Mouse (Mus musculus) midbrain, embryonic 11.5 days (tissue): ENCODE results near the gene 1700011M02Rik. TPM values are rescaled to one million over a fixed set of nuclear protein-coding genes. Genes with fewer than 3 reads are reported as not detected.
"Not testable (repeated sequence)": the region's sequence is repeated elsewhere in the genome, so short reads cannot be mapped to it uniquely, and the experiment has no call there.

Source experiments
- ATAC-seq: fragments of 200-750 bp; cut with Nextera tagmentation; 2 replicates; pipeline ENCODE4 v1.8.0; 2017; ENCODE audit warnings: moderate TSS enrichment, moderate library complexity; ENCODE audit not compliant: low FRiP score
- DNase-seq: peaks from one replicate; pipeline ENCODE4 v3.0.0; 2015; ENCODE audit warnings: low spot score; ENCODE audit errors: missing footprints
- H3K27ac ChIP-seq: fragments of 300-500 bp; sonication (generic); 2 replicates; pipeline ENCODE4 v1.5.1; 2014; ENCODE audit warnings: low read depth, low read length
- H3K27me3 ChIP-seq: fragments of 300-500 bp; sonication (generic); 2 replicates; pipeline ENCODE4 v1.6.1; 2014; ENCODE audit warnings: mild to moderate bottlenecking, low read length, moderate library complexity, mixed read lengths; ENCODE audit not compliant: control insufficient read depth, insufficient read depth
- H3K36me3 ChIP-seq: fragments of 300-500 bp; sonication (generic); 2 replicates; pipeline ENCODE4 v1.6.1; 2014; ENCODE audit warnings: mild to moderate bottlenecking, low read length, moderate library complexity, mixed read lengths; ENCODE audit not compliant: control insufficient read depth, insufficient read depth
- H3K4me1 ChIP-seq: fragments of 300-500 bp; sonication (generic); 2 replicates; pipeline ENCODE4 v1.6.1; 2014; ENCODE audit warnings: low read length; ENCODE audit not compliant: control insufficient read depth, insufficient read depth
- H3K4me2 ChIP-seq: fragments of 300-500 bp; sonication (generic); 2 replicates; pipeline ENCODE4 v1.6.1; 2014; ENCODE audit warnings: mild to moderate bottlenecking, moderate library complexity
- H3K4me3 ChIP-seq: fragments of 300-500 bp; sonication (generic); 2 replicates; pipeline ENCODE4 v1.5.1; 2014; ENCODE audit warnings: low read depth, low read length
- H3K9ac ChIP-seq: fragments of 300-500 bp; sonication (generic); 2 replicates; pipeline ENCODE4 v1.6.1; 2014; ENCODE audit warnings: low read length
- H3K9me3 ChIP-seq: fragments of 300-500 bp; sonication (generic); 2 replicates; pipeline ENCODE4 v1.6.1; 2016; ENCODE audit warnings: low read length; ENCODE audit not compliant: control insufficient read depth
- WGBS: fragments of 180-500 bp; shearing (Covaris S2); extraction: QIAGEN DNeasy Blood & Tissue Kit; methylation state at CpG from one replicate; pipeline ENCODE4 v1.1.7; 2014; 5-methylcytosine and 5-hydroxymethylcytosine counted together
- polyA plus RNA-seq: library from polyadenylated mRNA; unstranded; fragments of >200 nt; fragmentation: Nextera tagmentation; extraction: Ambion mirVana; gene quantifications from 2 replicates; pipeline ENCODE4 v1.2.1, GENCODE M21; 2014

Gene 1700011M02Rik
- not detected in 2 replicates for polyA plus RNA-seq

DNA sequence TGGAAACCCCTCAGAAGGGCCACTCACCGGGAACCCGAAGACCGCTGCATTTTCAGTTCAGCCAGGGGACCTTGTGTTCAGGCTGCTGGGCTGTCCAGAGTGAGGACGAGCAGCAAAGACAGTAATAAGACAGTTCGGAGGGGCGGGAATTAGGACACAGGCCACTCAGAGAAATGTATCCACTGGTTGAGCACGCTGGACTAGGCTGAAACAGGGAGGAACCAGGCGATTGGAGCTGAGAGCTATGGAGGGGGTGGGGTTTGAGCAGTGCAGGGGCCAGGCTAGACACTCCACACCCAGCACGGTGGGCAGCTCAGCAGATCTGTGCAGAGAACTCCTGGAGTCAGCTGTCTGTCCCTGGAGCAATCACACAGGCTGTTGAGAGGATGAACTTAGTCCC, at the start of gene 1700011M02Rik, which contains the start of gene Dmrtc1a:
Gene 1700011M02Rik (plus strand): TSS at position 319 of the 400 bp plus-strand sequence.
Gene Dmrtc1a (minus strand): TSS at position 101 of the 400 bp plus-strand sequence.
- not testable (repeated sequence) for ATAC-seq, H3K27me3 ChIP-seq

DNA sequence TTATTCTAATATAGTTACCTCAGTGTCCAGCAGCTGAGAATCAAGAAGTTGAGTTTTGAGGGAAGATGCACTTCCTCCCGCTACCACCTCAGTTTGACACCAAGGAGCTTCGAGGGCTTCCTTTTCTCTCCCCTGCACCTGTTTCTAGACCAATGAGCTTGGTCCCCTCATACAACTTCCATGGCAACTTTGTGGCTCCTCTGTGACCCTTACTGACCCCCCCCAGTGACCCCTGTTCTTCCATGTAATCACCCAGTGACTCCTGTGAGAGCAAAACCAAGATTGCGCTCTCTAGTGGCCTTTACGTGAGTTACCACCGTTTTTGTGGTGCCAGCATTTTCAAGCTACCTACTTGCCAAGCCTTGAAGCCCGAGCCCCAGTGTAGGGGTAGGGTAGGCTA, 40.8 kb upstream of the 1700011M02Rik start, which contains the start of gene 1700031F05Rik:
Gene 1700031F05Rik (minus strand): TSS at position 101 of the 400 bp plus-strand sequence.
- no peaks in the 10 kb centered on the region; the same call in 1 of the 2 replicates for H3K27me3 ChIP-seq
- H3K9me3 ChIP-seq: no peaks in the 10 kb centered on the region
- DNase-seq (no peak), ATAC-seq (no peak)
- H3K9ac ChIP-seq: no peak within 1 kb of the TSS
- no peak within 1 kb of the TSS for H3K4me3 ChIP-seq
- H3K4me2 ChIP-seq: no peak within 1 kb of the TSS
- H3K4me1 ChIP-seq: no peaks in the 10 kb centered on the region
- WGBS: 93% methylated on average over 6 of the region's 6 CpGs
- H3K36me3 ChIP-seq: no peaks in the 10 kb centered on the region
- H3K27ac ChIP-seq: no peak within 1 kb of the TSS

More for the DNA sequence above, at the start of gene 1700011M02Rik, which contains the start of gene Dmrtc1a:
- H3K9ac ChIP-seq, H3K36me3 ChIP-seq, DNase-seq, H3K4me1 ChIP-seq, H3K4me3 ChIP-seq, H3K27ac ChIP-seq, H3K9me3 ChIP-seq, H3K4me2 ChIP-seq: not testable (repeated sequence)
- 82% methylated on average over 2 of the region's 9 CpGs for WGBS

DNA sequence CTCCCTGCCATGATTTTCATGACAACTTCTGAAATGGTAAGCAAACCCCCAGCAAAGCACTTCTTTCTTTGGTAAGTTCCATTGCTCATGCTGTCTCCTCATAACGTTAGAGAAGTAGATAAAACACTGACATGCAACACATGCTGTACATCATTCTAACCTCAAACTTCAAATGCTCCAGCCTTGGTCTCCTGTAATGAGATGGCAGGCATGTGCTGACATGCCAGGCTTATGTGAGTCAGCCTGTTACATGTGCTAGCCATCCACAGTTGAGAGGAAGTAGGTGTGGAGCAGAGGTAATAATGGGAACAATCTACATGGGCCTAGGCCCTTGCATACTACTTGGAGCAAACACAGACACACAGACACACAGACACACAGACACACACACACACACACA, 6.1 kb downstream of the 1700011M02Rik start:
- not testable (repeated sequence) for H3K36me3 ChIP-seq, H3K4me1 ChIP-seq, H3K9ac ChIP-seq, H3K27ac ChIP-seq, H3K27me3 ChIP-seq, H3K4me2 ChIP-seq, ATAC-seq, DNase-seq, H3K9me3 ChIP-seq, H3K4me3 ChIP-seq
- 76% methylated on average over 1 of the region's 1 CpGs for WGBS

DNA sequence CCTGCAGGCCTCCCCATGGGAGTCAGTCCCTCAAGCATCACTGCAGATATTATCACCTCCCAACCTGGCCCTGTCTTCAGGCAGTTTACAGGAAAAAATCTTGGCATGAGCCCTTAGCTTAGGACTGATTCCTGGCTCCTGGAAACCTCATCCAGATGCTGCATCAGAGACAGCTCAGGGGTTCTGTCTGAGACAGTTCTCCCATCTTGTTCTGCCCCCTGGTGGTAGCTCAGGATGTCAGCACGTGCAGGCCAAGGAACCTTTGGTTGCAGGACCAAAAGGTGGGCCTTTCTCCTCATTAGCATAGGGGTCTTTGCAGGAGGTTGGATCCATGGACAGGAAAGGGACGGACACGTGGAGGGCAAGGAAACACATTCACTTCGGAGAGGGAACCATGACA, 18.0 kb downstream of the 1700011M02Rik start:
- H3K9ac ChIP-seq, DNase-seq, H3K27ac ChIP-seq, H3K9me3 ChIP-seq, H3K4me3 ChIP-seq, H3K4me1 ChIP-seq, H3K36me3 ChIP-seq, H3K4me2 ChIP-seq, H3K27me3 ChIP-seq: not testable (repeated sequence)
- peak; percentile 58; the same call in 1 of the 2 replicates for ATAC-seq
- WGBS: 32% methylated on average over 4 of the region's 4 CpGs

DNA sequence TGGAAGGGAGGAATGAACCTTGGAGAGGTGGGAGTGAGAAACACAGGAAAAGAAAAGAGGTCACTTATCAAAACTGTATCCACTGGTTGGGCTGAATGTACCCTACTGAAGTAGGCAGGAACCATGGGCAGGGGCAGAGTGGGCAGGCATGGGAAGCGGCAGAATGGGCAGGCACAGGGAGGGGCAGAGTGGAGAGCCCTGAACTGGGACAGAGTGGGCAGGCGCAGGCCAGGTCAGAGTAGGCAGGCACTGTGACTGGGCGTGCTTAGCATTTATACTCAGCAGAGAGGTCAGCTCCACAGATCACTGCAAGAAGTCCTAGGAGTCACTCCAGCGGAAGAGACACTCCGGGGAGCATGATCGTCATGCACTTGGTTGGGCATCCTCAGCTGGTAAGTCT, 19.4 kb downstream of the 1700011M02Rik start, which contains the start of gene 1700018G05Rik:
Gene 1700018G05Rik (plus strand): TSS at position 301 of the 400 bp plus-strand sequence.
- ATAC-seq, H3K27me3 ChIP-seq, DNase-seq, H3K9me3 ChIP-seq, H3K4me2 ChIP-seq, H3K27ac ChIP-seq, H3K36me3 ChIP-seq, H3K4me1 ChIP-seq, H3K4me3 ChIP-seq, H3K9ac ChIP-seq: not testable (repeated sequence)
- WGBS: 85% methylated on average over 6 of the region's 6 CpGs

DNA sequence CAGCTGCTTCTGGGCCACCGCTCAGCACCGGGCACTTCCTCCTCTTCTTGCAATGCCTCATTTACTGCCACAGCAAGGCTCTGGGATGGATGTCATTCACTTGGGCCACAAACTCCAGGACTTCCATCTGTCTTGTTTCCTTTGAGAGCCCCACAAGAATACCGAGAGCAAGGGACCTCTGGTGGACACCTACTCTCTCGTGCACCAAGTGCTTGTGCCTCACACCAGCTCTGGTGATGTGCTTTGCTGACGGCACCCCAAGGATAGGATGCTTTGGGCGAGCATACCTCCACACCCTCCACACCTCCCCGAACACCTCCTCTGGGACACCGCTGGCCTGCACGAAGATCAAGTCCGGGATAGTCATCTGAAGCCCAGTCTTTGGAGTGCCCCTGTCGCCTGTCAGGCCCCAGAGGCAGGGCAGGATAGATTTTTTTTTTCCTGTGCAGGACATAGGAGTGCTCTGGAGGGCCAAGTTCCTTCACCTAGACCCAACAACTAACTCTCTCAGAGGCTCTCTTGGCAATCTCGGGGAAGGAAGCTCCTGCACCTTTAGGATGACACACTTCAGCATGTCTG, 24.4 kb downstream of the 1700011M02Rik start:
- peaks cover 11% of the 10 kb centered on the region; the same call in 1 of the 2 replicates for H3K27me3 ChIP-seq
- no peaks in the 10 kb centered on the region for H3K36me3 ChIP-seq
- WGBS: 47% methylated on average over 12 of the region's 12 CpGs
- peak overlapping the region; percentile 64 for H3K9ac ChIP-seq
- no peaks in the 10 kb centered on the region for H3K9me3 ChIP-seq
- ATAC-seq: peak; percentile 18; the same call in 1 of the 2 replicates
- H3K27ac ChIP-seq: no peak overlapping the region
- H3K4me2 ChIP-seq: peak overlapping the region; percentile 57
- peak; percentile 82 for DNase-seq
- no peaks in the 10 kb centered on the region for H3K4me1 ChIP-seq
- H3K4me3 ChIP-seq: peak overlapping the region; percentile 44

DNA sequence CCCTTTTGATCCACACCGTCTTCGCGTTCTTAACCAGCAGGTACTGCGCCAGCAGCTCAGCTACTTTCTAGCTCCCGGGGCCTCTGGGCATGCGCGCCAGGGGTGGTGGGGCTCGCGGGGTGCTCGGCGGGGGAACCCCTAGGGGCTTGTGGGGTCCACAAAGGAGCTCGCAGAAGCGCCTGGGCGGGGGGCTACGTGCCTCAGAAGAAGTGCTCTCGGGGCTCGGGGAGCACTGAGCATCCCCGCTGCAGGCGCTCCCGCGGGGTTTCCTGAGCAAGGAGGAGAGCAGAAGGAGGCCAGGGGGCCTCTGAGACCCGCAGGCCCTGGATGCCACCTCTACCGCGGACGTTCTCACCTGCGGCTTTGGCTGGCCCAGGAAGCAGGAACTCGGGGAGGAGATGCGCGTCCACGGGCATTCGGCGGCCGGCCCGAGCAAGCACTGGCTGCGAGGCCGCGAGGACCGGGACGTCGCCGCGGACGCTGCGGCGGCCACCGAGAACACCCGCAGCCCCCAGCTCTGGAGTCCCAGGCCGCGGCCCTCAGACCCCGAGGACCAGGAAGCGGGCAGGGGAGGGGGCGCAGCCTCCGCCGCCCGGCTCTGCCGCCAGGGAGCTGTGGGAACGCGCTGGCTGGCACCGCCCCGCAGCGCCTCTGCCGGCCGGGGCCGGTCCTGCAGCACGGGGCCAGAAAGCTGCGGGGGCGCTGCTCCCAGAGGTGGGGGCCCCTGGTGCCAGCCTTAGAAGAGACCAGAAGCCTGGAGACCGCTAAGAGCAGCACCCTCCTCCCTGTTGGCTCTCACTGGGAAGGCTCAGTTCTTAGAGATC, 25.1 kb downstream of the 1700011M02Rik start:
- Histone ChIP-seq H3K27me3 (peaks cover 11% of the 10 kb centered on the region; the same call in 1 of the 2 replicates), H3K4me2 (peak overlapping the region; percentile 57), H3K36me3 (no peaks in the 10 kb centered on the region), H3K9me3 (no peaks in the 10 kb centered on the region), H3K9ac (peak overlapping the region; percentile 64), H3K27ac (no peak overlapping the region), H3K4me1 (no peaks in the 10 kb centered on the region), H3K4me3 (peak overlapping the region; percentile 44)
- DNase-seq: peak; percentile 96
- peak; percentile 92 for ATAC-seq
- WGBS: 24% methylated on average over 34 of the region's 68 CpGs

DNA sequence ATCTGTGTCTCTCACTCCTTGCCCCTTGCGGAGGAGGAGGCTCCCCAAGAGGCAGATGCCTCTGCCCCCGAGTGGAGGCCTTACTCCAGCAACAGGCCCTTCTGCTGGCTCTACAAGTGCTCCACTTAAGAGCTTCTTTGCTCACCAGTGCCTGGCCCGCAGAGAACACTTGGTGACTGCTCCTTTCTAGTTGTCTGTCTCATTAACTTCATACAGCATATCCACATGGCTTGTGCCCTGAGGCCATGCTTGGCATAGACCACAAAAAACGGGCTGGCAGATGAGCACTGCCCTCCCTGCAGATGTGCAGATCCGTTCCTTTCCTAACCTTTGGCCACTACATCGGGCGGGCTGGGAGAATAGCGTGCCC, 25.7 kb downstream of the 1700011M02Rik start:
- H3K4me2 ChIP-seq: peak overlapping the region; percentile 57; the same call in 1 of the 2 replicates
- WGBS: 51% methylated on average over 8 of the region's 8 CpGs
- peaks cover 11% of the 10 kb centered on the region; the same call in 1 of the 2 replicates for H3K27me3 ChIP-seq
- no peaks in the 10 kb centered on the region for H3K36me3 ChIP-seq
- peak overlapping the region; percentile 44 for H3K4me3 ChIP-seq
- DNase-seq (peak; percentile 73), ATAC-seq (no peak)
- H3K27ac ChIP-seq: no peak overlapping the region
- no peaks in the 10 kb centered on the region for H3K4me1 ChIP-seq
- H3K9me3 ChIP-seq: no peaks in the 10 kb centered on the region
- peak overlapping the region; percentile 64; the same call in 1 of the 2 replicates for H3K9ac ChIP-seq

DNA sequence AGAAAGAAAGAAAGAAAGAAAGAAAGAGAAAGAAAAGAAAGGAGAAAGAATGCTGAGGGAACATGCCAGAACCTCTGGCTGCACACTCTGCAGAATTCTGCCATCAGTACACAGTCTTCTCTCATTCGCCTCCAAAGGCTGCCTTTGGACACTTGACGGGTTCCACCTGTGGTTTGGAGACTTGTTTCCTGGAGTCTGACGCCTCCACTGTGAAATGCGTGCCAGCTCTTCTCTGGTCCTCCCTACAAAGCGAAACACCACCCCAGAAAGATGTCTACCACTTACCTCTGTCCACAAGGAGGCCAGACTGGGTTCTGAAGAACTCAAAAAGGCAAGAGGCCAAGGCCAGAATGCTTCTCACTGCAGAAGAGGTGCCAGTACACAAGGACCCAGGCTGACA, 28.0 kb downstream of the 1700011M02Rik start:
- ATAC-seq (no peak), DNase-seq (no peak)
- Histone ChIP-seq H3K4me1 (no peaks in the 10 kb centered on the region), H3K4me3 (no peak overlapping the region), H3K27ac (no peak overlapping the region), H3K4me2 (no peak overlapping the region), H3K9ac (no peak overlapping the region), H3K36me3 (no peaks in the 10 kb centered on the region), H3K9me3 (no peaks in the 10 kb centered on the region), H3K27me3 (peaks cover 14% of the 10 kb centered on the region; the same call in 1 of the 2 replicates)
- 76% methylated on average over 5 of the region's 5 CpGs for WGBS
